20 mouse cellular contexts compared by ENCODE assay signal in genomic region chr8:92246301-92246700, GRCm38 (mm10).
"Had no signal": no experiment of that assay in that cellular context is flagged by ENCODE, and none has a peak within 500 bp of the region (broad histone marks: within the 10 kb centered on the region; RNA-seq: fewer than 3 reads in every experiment).

No protein-coding gene starts in this region.

- H3K4me2 ChIP-seq: limb, embryonic 13.5 days; liver, embryonic 12.5 days; liver, embryonic 15.5 days; lung, embryonic 15.5 days; midbrain, embryonic 15.5 days had no signal

- H3K9me3 ChIP-seq: limb, embryonic 10.5 days; limb, embryonic 13.5 days; liver, embryonic 12.5 days; liver, embryonic 15.5 days; lung, embryonic 15.5 days; midbrain, embryonic 10.5 days; midbrain, embryonic 15.5 days had no signal

- H3K4me1 ChIP-seq: limb, embryonic 10.5 days; limb, embryonic 13.5 days; liver, embryonic 12.5 days; liver, embryonic 15.5 days; lung, embryonic 15.5 days; megakaryocyte, embryonic 14.5 days had no signal

- H3K4me3 ChIP-seq: layer of hippocampus, adult 2 months; left cerebral cortex, adult 2 months; limb, embryonic 10.5 days; limb, embryonic 13.5 days; liver, embryonic 12.5 days; liver, embryonic 15.5 days; lung, embryonic 15.5 days; megakaryocyte, embryonic 14.5 days; midbrain, embryonic 10.5 days; midbrain, embryonic 15.5 days had no signal

- H3K36me3 ChIP-seq: limb, embryonic 10.5 days; limb, embryonic 13.5 days; liver, embryonic 12.5 days; liver, embryonic 15.5 days; lung, embryonic 15.5 days; midbrain, embryonic 10.5 days; midbrain, embryonic 15.5 days had no signal

- DNase-seq: kidney, adult 2 months; kidney, postnatal 25 days; layer of hippocampus, adult 9-11 months; layer of hippocampus, postnatal 36 days; liver; lung, adult 18-20 months; lung, postnatal 10 days; lung, postnatal 36 days; thymus, postnatal 25 days had no signal

- ATAC-seq: liver, embryonic 12.5 days; midbrain, embryonic 15.5 days had no signal

- H3K9ac ChIP-seq: limb, embryonic 13.5 days; liver, embryonic 12.5 days; liver, embryonic 15.5 days; lung, embryonic 15.5 days; midbrain, embryonic 15.5 days had no signal

- H3K27ac ChIP-seq: kidney, postnatal 0 days; layer of hippocampus, adult 2 months; left cerebral cortex, adult 2 months; limb, embryonic 10.5 days; limb, embryonic 13.5 days; liver, embryonic 12.5 days; liver, embryonic 15.5 days; lung, embryonic 15.5 days; midbrain, embryonic 10.5 days; midbrain, embryonic 15.5 days had no signal

- H3K27me3 ChIP-seq: liver, embryonic 12.5 days; liver, embryonic 15.5 days; lung, embryonic 15.5 days; megakaryocyte, embryonic 14.5 days had no signal
